Mouse (Mus musculus) hindbrain, embryonic 16.5 days (tissue): ENCODE data around the gene Klhl28. TPM values are rescaled to one million over a fixed set of nuclear protein-coding genes. Genes with fewer than 3 reads are reported as not detected.

Experiments used
- ATAC-seq: fragments of 200-750 bp; cut with Nextera tagmentation; 2 replicates; pipeline ENCODE4 v1.8.0; 2017; ENCODE audit warnings: moderate TSS enrichment, moderate library complexity
- H3K27ac ChIP-seq: fragments of 300-500 bp; sonication (generic); 2 replicates; pipeline ENCODE4 v1.5.1; 2014; ENCODE audit warnings: low read depth, mild to moderate bottlenecking, control low read depth, low read length, moderate library complexity
- H3K27me3 ChIP-seq: fragments of 300-500 bp; sonication (generic); replicated peaks from 2 replicates; pipeline ENCODE4 v1.6.1; 2014; ENCODE audit warnings: low read length; ENCODE audit not compliant: control insufficient read depth, insufficient read depth
- H3K36me3 ChIP-seq: fragments of 300-500 bp; sonication (generic); 2 replicates; pipeline ENCODE4 v1.6.1; 2014; ENCODE audit warnings: mild to moderate bottlenecking, low read length, moderate library complexity, mixed read lengths; ENCODE audit not compliant: control insufficient read depth, insufficient read depth
- H3K4me1 ChIP-seq: fragments of 300-500 bp; sonication (generic); 2 replicates; pipeline ENCODE4 v1.6.1; 2014; ENCODE audit warnings: low read depth, low read length; ENCODE audit not compliant: control insufficient read depth, insufficient read depth
- H3K4me2 ChIP-seq: fragments of 300-500 bp; sonication (generic); 2 replicates; pipeline ENCODE4 v1.6.1; 2014; ENCODE audit warnings: mild to moderate bottlenecking, low read length, control low read depth, moderate library complexity
- H3K4me3 ChIP-seq: fragments of 300-500 bp; sonication (generic); 2 replicates; pipeline ENCODE4 v1.5.1; 2014; ENCODE audit warnings: mild to moderate bottlenecking, low read length, control low read depth, moderate library complexity
- H3K9ac ChIP-seq: fragments of 300-500 bp; sonication (generic); 2 replicates; pipeline ENCODE4 v1.6.1; 2014; ENCODE audit warnings: low read depth, mild to moderate bottlenecking, control low read depth, low read length, moderate library complexity
- H3K9me3 ChIP-seq: fragments of 300-500 bp; sonication (generic); 2 replicates; pipeline ENCODE4 v1.6.1; 2014; ENCODE audit warnings: mild to moderate bottlenecking, low read length, moderate library complexity; ENCODE audit not compliant: control insufficient read depth
- WGBS: fragments of 180-500 bp; shearing (Covaris S2); extraction: QIAGEN DNeasy Blood & Tissue Kit; methylation state at CpG from one replicate; pipeline ENCODE4 v1.1.7; 2014; 5-methylcytosine and 5-hydroxymethylcytosine counted together
- polyA plus RNA-seq: library from polyadenylated mRNA; unstranded; fragments of >200 nt; fragmentation: Nextera tagmentation; extraction: Ambion mirVana; gene quantifications from 2 replicates; pipeline ENCODE4 v1.2.1, GENCODE M21; 2015

Gene Klhl28
- polyA plus RNA-seq, 1 experiment from 2014 or later: 21.4 TPM

- Histone ChIP-seq H3K4me1 (peaks cover 33% of the 10 kb centered on the region), H3K4me2 (peak overlapping the region; percentile 96), H3K4me3 (peak overlapping the region; percentile 79), H3K27me3 (no peaks in the 10 kb centered on the region), H3K27ac (peak overlapping the region; percentile 83; the same call in 1 of the 2 replicates), H3K36me3 (no peaks in the 10 kb centered on the region), H3K9ac (peak overlapping the region; percentile 83), H3K9me3 (no peaks in the 10 kb centered on the region)
- ATAC-seq: no peak
- WGBS: 3% methylated on average over 19 of the region's 19 CpGs
Measured at GRCm38 (mm10) chr12:64966652-64967435, 1.5 kb upstream of the Klhl28 start.

- under 1% methylated on average over 44 of the region's 44 CpGs for WGBS
- peak overlapping the region; percentile 96 for H3K4me2 ChIP-seq
- no peaks in the 10 kb centered on the region for H3K36me3 ChIP-seq
- H3K4me1 ChIP-seq: peaks cover 29% of the 10 kb centered on the region
- H3K9ac ChIP-seq: peak overlapping the region; percentile 83
- no peaks in the 10 kb centered on the region for H3K9me3 ChIP-seq
- H3K4me3 ChIP-seq: peak overlapping the region; percentile 79
- peak overlapping the region; percentile 83 for H3K27ac ChIP-seq
- no peak for ATAC-seq
- no peaks in the 10 kb centered on the region for H3K27me3 ChIP-seq
Measured at GRCm38 (mm10) chr12:64966101-64966631, 832 bp upstream of the Klhl28 start.

DNA sequence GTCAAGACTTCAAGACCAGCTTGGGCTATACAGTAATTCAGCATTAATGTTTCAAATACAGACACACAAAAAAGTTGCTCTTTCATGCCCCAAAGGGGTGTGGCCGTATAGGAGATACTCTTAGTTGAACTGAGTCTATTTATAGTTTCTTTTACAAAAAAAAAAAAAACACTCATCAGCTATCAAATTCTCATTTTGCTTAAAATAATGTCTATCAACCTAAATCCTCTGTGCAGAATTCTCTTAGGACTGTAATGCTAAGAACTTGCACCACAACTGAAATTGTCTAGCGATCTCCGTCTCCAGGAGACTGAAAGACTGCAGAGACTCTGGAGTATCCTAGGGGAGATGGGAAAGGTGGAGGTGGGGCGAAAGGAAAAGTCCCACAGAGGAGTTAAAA, 774 bp downstream of the Klhl28 start:
- Histone ChIP-seq H3K4me3 (peak overlapping the region; percentile 79), H3K27ac (peak overlapping the region; percentile 60), H3K36me3 (no peaks in the 10 kb centered on the region), H3K9ac (peak overlapping the region; percentile 61), H3K9me3 (no peaks in the 10 kb centered on the region), H3K4me2 (peak overlapping the region; percentile 74), H3K4me1 (peaks cover 16% of the 10 kb centered on the region), H3K27me3 (no peaks in the 10 kb centered on the region)
- WGBS: 26% methylated on average over 4 of the region's 4 CpGs
- no peak for ATAC-seq

GRCm38 (mm10) chr12:64937493-64937892, 27.8 kb downstream of the Klhl28 start:
- Histone ChIP-seq H3K4me2 (no peak overlapping the region), H3K4me1 (no peaks in the 10 kb centered on the region), H3K27me3 (no peaks in the 10 kb centered on the region), H3K27ac (no peak overlapping the region), H3K9me3 (no peaks in the 10 kb centered on the region), H3K4me3 (no peak overlapping the region), H3K9ac (no peak overlapping the region), H3K36me3 (no peaks in the 10 kb centered on the region)
- 88% methylated on average over 2 of the region's 2 CpGs for WGBS
- no peak for ATAC-seq

- Histone ChIP-seq H3K27ac (peak within 1 kb of the TSS; percentile 78; the same call in 1 of the 2 replicates), H3K9me3 (no peaks in the 10 kb centered on the region), H3K27me3 (no peaks in the 10 kb centered on the region), H3K4me1 (peaks cover 4% of the 10 kb centered on the region; the same call in 1 of the 2 replicates), H3K4me3 (peak within 1 kb of the TSS; percentile 81), H3K4me2 (peak within 1 kb of the TSS; percentile 79), H3K9ac (peak within 1 kb of the TSS; percentile 92), H3K36me3 (peaks cover 6% of the 10 kb centered on the region; the same call in 1 of the 2 replicates)
- WGBS: under 1% methylated on average over 46 of the region's 93 CpGs
- ATAC-seq: peak; percentile 100
Measured at GRCm38 (mm10) chr12:64917578-64918471, 47.5 kb downstream of the Klhl28 start, which contains the start of gene Gm527. Gene Gm527 (plus strand): TSS chr12:64917906.

- Histone ChIP-seq H3K27ac (no peak overlapping the region), H3K4me1 (peaks cover 4% of the 10 kb centered on the region; the same call in 1 of the 2 replicates), H3K27me3 (no peaks in the 10 kb centered on the region), H3K36me3 (no peaks in the 10 kb centered on the region), H3K4me3 (no peak overlapping the region), H3K4me2 (peak overlapping the region; percentile 52; the same call in 1 of the 2 replicates), H3K9me3 (no peaks in the 10 kb centered on the region), H3K9ac (no peak overlapping the region)
- ATAC-seq: no peak
Measured at GRCm38 (mm10) chr12:64916735-64917134, 48.6 kb downstream of the Klhl28 start.

GRCm38 (mm10) chr12:64912996-64913395, 52.3 kb downstream of the Klhl28 start:
- WGBS: 64% methylated on average over 6 of the region's 6 CpGs
- H3K27ac ChIP-seq: no peak overlapping the region
- no peaks in the 10 kb centered on the region for H3K4me1 ChIP-seq
- no peak overlapping the region for H3K9ac ChIP-seq
- H3K9me3 ChIP-seq: no peaks in the 10 kb centered on the region
- no peak for ATAC-seq
- H3K4me2 ChIP-seq: no peak overlapping the region
- no peaks in the 10 kb centered on the region for H3K36me3 ChIP-seq
- H3K4me3 ChIP-seq: no peak overlapping the region
- H3K27me3 ChIP-seq: no peaks in the 10 kb centered on the region

- H3K4me3 ChIP-seq: no peak overlapping the region
- 60% methylated on average over 8 of the region's 8 CpGs for WGBS
- H3K9me3 ChIP-seq: no peaks in the 10 kb centered on the region
- H3K9ac ChIP-seq: no peak overlapping the region
- no peaks in the 10 kb centered on the region for H3K4me1 ChIP-seq
- 0 out of 2 replicates have a peak, but pooled peaks have one; percentile 9 for ATAC-seq
- no peak overlapping the region for H3K4me2 ChIP-seq
- H3K27ac ChIP-seq: no peak overlapping the region
- H3K36me3 ChIP-seq: no peaks in the 10 kb centered on the region
- no peaks in the 10 kb centered on the region for H3K27me3 ChIP-seq
Measured at GRCm38 (mm10) chr12:64903186-64903585, 62.1 kb downstream of the Klhl28 start.
